Mouse (Mus musculus) limb, embryonic 14.5 days (tissue): ENCODE measurements around the gene Ppp5c. TPM values are rescaled to one million over a fixed set of nuclear protein-coding genes. Genes with fewer than 3 reads are reported as not detected.

Source experiments
- ATAC-seq: fragments of 200-750 bp; cut with Nextera tagmentation; 2 replicates; pipeline ENCODE4 v1.8.0; 2017; ENCODE audit warnings: low read depth, moderate number of reproducible peaks, moderate TSS enrichment; ENCODE audit not compliant: low FRiP score
- DNase-seq: peaks from one replicate; pipeline ENCODE4 v3.0.0-alpha.2; 2015; ENCODE audit warnings: low spot score
- H3K27ac ChIP-seq: fragments of 300-500 bp; sonication (generic); replicated peaks from 2 replicates; pipeline ENCODE4 v1.5.1; 2014; ENCODE audit warnings: low read depth, mild to moderate bottlenecking, low read length, moderate library complexity, mixed read lengths
- H3K27me3 ChIP-seq: fragments of 300-500 bp; sonication (generic); 2 replicates; pipeline ENCODE4 v1.6.1; 2014; ENCODE audit warnings: low read length, mixed read lengths; ENCODE audit not compliant: control insufficient read depth, insufficient read depth
- H3K36me3 ChIP-seq: fragments of 300-500 bp; sonication (generic); 2 replicates; pipeline ENCODE4 v1.6.1; 2014; ENCODE audit warnings: mild to moderate bottlenecking, low read length, moderate library complexity, mixed read lengths; ENCODE audit not compliant: control insufficient read depth, insufficient read depth
- H3K4me1 ChIP-seq: fragments of 300-500 bp; sonication (generic); 2 replicates; pipeline ENCODE4 v1.6.1; 2014; ENCODE audit warnings: antibody characterized with exemption, low read length, mixed read lengths; ENCODE audit not compliant: control insufficient read depth, insufficient read depth
- H3K4me2 ChIP-seq: fragments of 300-500 bp; sonication (generic); replicated peaks from 2 replicates; pipeline ENCODE4 v1.6.1; 2014; ENCODE audit warnings: low read depth, mild to moderate bottlenecking, low read length, moderate library complexity; ENCODE audit not compliant: severe bottlenecking
- H3K4me3 ChIP-seq: fragments of 300-500 bp; sonication (generic); replicated peaks from 2 replicates; pipeline ENCODE4 v1.5.1; 2014; ENCODE audit warnings: low read length
- H3K9ac ChIP-seq: fragments of 300-500 bp; sonication (generic); 2 replicates; pipeline ENCODE4 v1.6.1; 2014; ENCODE audit warnings: mild to moderate bottlenecking, low read depth, low read length, moderate library complexity; ENCODE audit not compliant: severe bottlenecking
- H3K9me3 ChIP-seq: fragments of 300-500 bp; sonication (generic); 2 replicates; pipeline ENCODE4 v1.6.1; 2016; ENCODE audit warnings: low read length; ENCODE audit not compliant: control insufficient read depth
- POLR2A ChIP-seq: fragments of 200-500 bp; IDR thresholded peaks from 2 replicates; pipeline ENCODE4 v1.8.0; 2012; ENCODE audit warnings: inconsistent platforms, mild to moderate bottlenecking, moderate library complexity, borderline replicate concordance; ENCODE audit not compliant: insufficient read depth, insufficient read length; ENCODE audit errors: extremely low read depth
- WGBS: fragments of 180-500 bp; shearing (Covaris S2); extraction: QIAGEN DNeasy Blood & Tissue Kit; methylation state at CpG from one replicate; pipeline ENCODE4 v1.1.7; 2014; 5-methylcytosine and 5-hydroxymethylcytosine counted together
- polyA plus RNA-seq, 2 experiments: library from polyadenylated mRNA; depleted of rRNA in 1 of 2; stranded (reverse) in 1 of 2; unstranded in 1 of 2; fragments of >200 nt; fragmentation: Nextera tagmentation in 1 of 2; extraction: Ambion mirVana in 1 of 2; gene quantifications; 2 replicates each; pipeline versions ENCODE4 v1.2.1 to v1.2.3; 2012 to 2014

Ppp5c gene
- polyA plus RNA-seq, 2 experiments, result 100 to 193 TPM

DNA sequence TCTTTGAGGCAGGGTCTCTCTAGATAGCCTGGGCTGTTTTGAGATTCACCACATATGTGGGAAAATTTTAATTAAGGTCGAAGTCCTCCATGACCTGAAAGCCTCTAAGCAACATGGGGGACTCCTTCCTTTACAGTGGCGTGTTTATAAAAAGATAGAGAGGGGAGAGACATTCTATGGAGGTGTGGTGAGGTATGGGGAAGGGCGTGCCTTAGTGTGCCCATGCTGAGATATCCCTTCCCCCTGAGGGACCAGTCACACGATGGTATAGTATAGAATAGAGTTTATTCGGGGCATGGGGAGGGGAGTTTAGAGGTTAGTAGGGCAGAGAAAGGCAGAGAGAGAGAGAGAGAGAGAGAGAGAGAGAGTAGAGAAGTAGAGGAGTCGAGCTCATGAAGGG is 49.6 kb downstream of the Ppp5c start:
- Histone ChIP-seq H3K9me3 (no peaks in the 10 kb centered on the region), H3K9ac (no peak overlapping the region), H3K4me2 (no peak overlapping the region), H3K27ac (no peak overlapping the region), H3K4me3 (no peak overlapping the region), H3K36me3 (no peaks in the 10 kb centered on the region), H3K4me1 (peaks cover 21% of the 10 kb centered on the region), H3K27me3 (no peaks in the 10 kb centered on the region)
- ATAC-seq (no peak), DNase-seq (no peak)
- TF ChIP-seq POLR2A, result no peak
- 82% methylated on average over 6 of the region's 6 CpGs for WGBS

GRCm38 (mm10) chr7:16976298-16976697 is 51.4 kb downstream of the Ppp5c start:
- Histone ChIP-seq H3K4me1 (peaks cover 12% of the 10 kb centered on the region), H3K27me3 (no peaks in the 10 kb centered on the region), H3K4me3 (no peak overlapping the region), H3K9me3 (no peaks in the 10 kb centered on the region), H3K36me3 (no peaks in the 10 kb centered on the region), H3K27ac (no peak overlapping the region), H3K4me2 (no peak overlapping the region), H3K9ac (no peak overlapping the region)
- ATAC-seq (no peak), DNase-seq (no peak)
- WGBS, result 66% methylated on average over 8 of the region's 8 CpGs
- no peak for TF ChIP-seq POLR2A

- Histone ChIP-seq H3K36me3 (no peaks in the 10 kb centered on the region), H3K4me1 (no peaks in the 10 kb centered on the region), H3K4me2 (no peak overlapping the region), H3K9me3 (no peaks in the 10 kb centered on the region), H3K9ac (no peak overlapping the region), H3K4me3 (no peak overlapping the region), H3K27me3 (no peaks in the 10 kb centered on the region), H3K27ac (no peak overlapping the region)
- no peak for TF ChIP-seq POLR2A
- WGBS, result 68% methylated on average over 6 of the region's 6 CpGs
- DNase-seq, result peak; percentile 19
- ATAC-seq, result peak; percentile 79
These were observed 53.7 kb downstream of the Ppp5c start for GRCm38 (mm10) chr7:16974018-16974417.

GRCm38 (mm10) chr7:16971160-16971559 is 56.6 kb downstream of the Ppp5c start:
- no peak for ATAC-seq
- Histone ChIP-seq H3K9me3 (no peaks in the 10 kb centered on the region), H3K9ac (no peak overlapping the region), H3K36me3 (no peaks in the 10 kb centered on the region), H3K27me3 (no peaks in the 10 kb centered on the region), H3K4me2 (no peak overlapping the region), H3K27ac (no peak overlapping the region), H3K4me1 (no peaks in the 10 kb centered on the region), H3K4me3 (no peak overlapping the region)
- no peak for TF ChIP-seq POLR2A
- 87% methylated on average over 3 of the region's 3 CpGs for WGBS
- no peak for DNase-seq

- Histone ChIP-seq H3K4me3 (no peak overlapping the region), H3K27ac (no peak overlapping the region), H3K27me3 (no peaks in the 10 kb centered on the region), H3K9me3 (no peaks in the 10 kb centered on the region), H3K4me1 (no peaks in the 10 kb centered on the region), H3K36me3 (no peaks in the 10 kb centered on the region), H3K4me2 (no peak overlapping the region), H3K9ac (no peak overlapping the region)
- TF ChIP-seq POLR2A, result no peak
- no peak for DNase-seq
- no peak for ATAC-seq
- 89% methylated on average over 6 of the region's 6 CpGs for WGBS
These were observed 59.3 kb downstream of the Ppp5c start for GRCm38 (mm10) chr7:16968414-16968813.

GRCm38 (mm10) chr7:16961678-16962077 is 66.0 kb downstream of the Ppp5c start:
- 55% methylated on average over 5 of the region's 5 CpGs for WGBS
- no peak for TF ChIP-seq POLR2A
- no peak for ATAC-seq
- no peak overlapping the region for H3K4me2 ChIP-seq
- H3K27me3 ChIP-seq, result no peaks in the 10 kb centered on the region
- no peaks in the 10 kb centered on the region for H3K36me3 ChIP-seq
- H3K9me3 ChIP-seq, result no peaks in the 10 kb centered on the region
- DNase-seq, result no peak
- H3K9ac ChIP-seq, result no peak overlapping the region
- H3K4me1 ChIP-seq, result no peaks in the 10 kb centered on the region
- no peak overlapping the region for H3K4me3 ChIP-seq
- no peak overlapping the region for H3K27ac ChIP-seq
